Mouse (Mus musculus): ENCODE measurements around the gene Ciao2b. TPM values are rescaled to one million over a fixed set of nuclear protein-coding genes. Genes with fewer than 3 reads are reported as not detected.
"Not testable (repeated sequence)": the region's sequence is repeated elsewhere in the genome, so short reads cannot be mapped to it uniquely, and the experiment has no call there.

Gene Ciao2b
- polyA plus RNA-seq (2016; fragmentation: Nextera tagmentation; extraction: Ambion mirVana), result 187 and 195 TPM in 2 replicates

DNA sequence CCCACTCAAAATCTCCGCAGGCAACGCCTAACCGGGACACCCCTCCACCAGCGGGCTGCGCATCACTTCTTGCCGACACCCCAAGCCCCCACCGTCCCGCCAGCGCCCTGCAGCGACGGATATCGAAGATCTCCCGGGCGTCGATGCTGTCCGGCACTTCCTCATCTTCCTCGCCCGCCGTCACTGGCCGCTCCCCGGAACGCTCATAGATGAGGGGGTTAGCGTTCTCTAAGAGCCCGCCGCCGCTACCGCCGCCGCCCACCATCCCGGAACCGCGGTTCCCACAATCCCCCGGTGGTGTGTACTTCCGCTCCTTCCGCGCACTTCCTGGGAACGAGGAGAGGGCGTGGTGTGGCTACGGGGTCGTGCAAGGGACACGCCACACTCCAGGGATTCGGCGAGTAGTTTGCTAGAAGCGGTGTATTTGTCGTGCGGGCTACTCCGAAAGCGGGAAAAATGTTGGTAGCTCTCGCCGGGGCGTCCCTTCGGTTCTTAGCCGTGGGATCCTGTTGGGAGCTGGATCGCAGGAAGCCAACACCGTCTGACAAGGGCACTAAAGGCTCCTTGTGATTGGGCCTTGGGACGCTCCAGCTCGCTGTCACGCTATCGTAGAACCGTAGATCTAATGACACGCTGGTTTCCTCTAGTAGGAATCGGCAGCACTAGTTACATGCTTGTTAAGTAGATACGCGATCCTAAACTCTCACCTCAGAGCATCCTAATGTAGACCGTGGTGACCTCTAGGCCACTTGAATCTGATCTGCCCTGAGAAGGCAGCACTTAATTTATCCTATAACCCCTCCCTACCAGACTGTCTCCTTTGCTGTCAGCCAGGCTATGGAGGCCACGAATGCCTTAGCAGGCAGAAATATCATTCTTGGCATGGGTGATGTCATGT lies at the start of gene Ciao2b:
TSS of gene Ciao2b (minus strand) at position 540 of the 898 bp plus-strand sequence.
- ATAC-seq (ENCODE audit: insufficient number of reproducible peaks, low FRiP score), result peak; percentile 93
- WGBS, result under 1% methylated on average over 66 of the region's 66 CpGs
- Histone ChIP-seq H3K36me3 (peaks cover 22% of the 10 kb centered on the region), H3K4me2 (peak within 1 kb of the TSS; percentile 90), H3K4me1 (replicated peaks) (peaks cover 18% of the 10 kb centered on the region), H3K27ac (ENCODE audit: poor library complexity, severe bottlenecking) (peak within 1 kb of the TSS; percentile 82), H3K27me3 (replicated peaks) (no peaks in the 10 kb centered on the region), H3K9ac (peak within 1 kb of the TSS; percentile 89), H3K4me3 (peak within 1 kb of the TSS; percentile 79), H3K9me3 (replicated peaks) (no peaks in the 10 kb centered on the region)

DNA sequence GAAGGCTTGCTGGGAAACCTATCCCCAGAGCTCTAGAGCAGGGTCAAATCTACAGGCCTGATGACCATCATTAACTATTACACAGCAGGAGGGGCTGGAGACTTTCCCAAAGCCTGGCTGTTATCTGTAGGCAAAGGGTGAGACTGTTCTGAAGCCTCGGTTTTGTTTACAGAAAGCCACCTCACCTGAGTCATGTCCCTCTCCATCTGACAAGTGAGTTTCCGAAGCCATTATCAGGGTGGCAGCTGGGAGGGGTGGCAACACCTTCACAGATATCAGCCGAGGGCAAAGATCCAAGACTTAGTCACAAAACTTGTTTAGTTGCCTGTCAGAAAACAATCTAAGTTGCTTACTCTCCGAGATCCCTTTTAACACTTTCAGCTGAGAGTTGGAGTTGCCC lies 46.7 kb upstream of the Ciao2b start:
- H3K4me3 ChIP-seq, result no peak overlapping the region
- H3K9ac ChIP-seq, result no peak overlapping the region
- WGBS, result 41% methylated on average over 4 of the region's 4 CpGs
- no peak overlapping the region for H3K4me2 ChIP-seq
- no peaks in the 10 kb centered on the region for H3K4me1 ChIP-seq (replicated peaks)
- no peak for ATAC-seq (ENCODE audit: insufficient number of reproducible peaks, low FRiP score)
- no peaks in the 10 kb centered on the region for H3K9me3 ChIP-seq (replicated peaks)
- no peaks in the 10 kb centered on the region for H3K27me3 ChIP-seq (replicated peaks)
- H3K27ac ChIP-seq (ENCODE audit: poor library complexity, severe bottlenecking), result no peak overlapping the region
- H3K36me3 ChIP-seq, result no peaks in the 10 kb centered on the region

DNA sequence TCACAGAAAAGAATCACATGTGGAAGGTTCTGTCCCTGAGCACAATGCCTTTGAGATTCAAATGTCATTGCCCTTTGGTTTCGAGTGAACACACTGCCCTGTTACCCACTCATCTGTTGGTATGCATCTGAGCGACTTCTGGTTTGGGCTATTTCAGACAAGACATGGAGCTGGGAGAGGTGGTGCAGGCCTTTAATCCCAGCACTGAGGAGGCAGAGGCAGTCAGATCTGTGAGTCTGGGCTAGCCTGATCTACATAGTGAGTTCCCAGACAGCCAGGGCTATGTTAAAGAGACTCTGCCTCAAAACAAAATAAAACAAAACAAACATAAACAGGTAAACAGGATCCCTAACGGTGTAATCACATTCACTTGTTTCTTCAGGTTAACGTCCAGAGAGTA lies 13.8 kb upstream of the Ciao2b start:
- no peak for ATAC-seq (ENCODE audit: insufficient number of reproducible peaks, low FRiP score)
- Histone ChIP-seq H3K36me3 (no peaks in the 10 kb centered on the region), H3K9ac (no peak overlapping the region), H3K27ac (ENCODE audit: poor library complexity, severe bottlenecking) (no peak overlapping the region), H3K4me2 (no peak overlapping the region), H3K9me3 (replicated peaks) (no peaks in the 10 kb centered on the region), H3K4me3 (no peak overlapping the region), H3K27me3 (replicated peaks) (no peaks in the 10 kb centered on the region), H3K4me1 (replicated peaks) (no peaks in the 10 kb centered on the region)
- 75% methylated on average over 4 of the region's 4 CpGs for WGBS

DNA sequence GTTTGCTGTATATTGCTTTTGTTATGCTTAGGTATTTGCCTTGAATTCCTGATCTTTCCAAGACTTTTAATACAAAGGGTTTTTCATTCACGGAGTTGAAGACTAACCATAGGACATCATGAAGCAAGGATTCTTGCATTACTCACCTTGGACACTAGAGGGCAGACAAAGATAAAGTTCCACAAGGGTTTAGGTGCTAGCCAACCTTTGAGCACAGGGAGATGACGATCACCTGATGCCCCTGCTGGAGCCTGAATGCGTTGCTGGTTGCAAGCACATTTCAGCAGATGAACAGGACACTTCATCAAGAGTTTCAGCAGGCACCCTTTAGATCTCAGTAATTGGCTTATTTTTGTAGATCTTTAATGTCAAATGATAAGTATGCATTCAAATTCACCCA lies 13.2 kb upstream of the Ciao2b start:
- Histone ChIP-seq H3K4me1 (replicated peaks) (no peaks in the 10 kb centered on the region), H3K27me3 (replicated peaks) (no peaks in the 10 kb centered on the region), H3K27ac (ENCODE audit: poor library complexity, severe bottlenecking) (no peak overlapping the region), H3K9me3 (replicated peaks) (no peaks in the 10 kb centered on the region), H3K4me2 (no peak overlapping the region), H3K9ac (no peak overlapping the region), H3K4me3 (no peak overlapping the region), H3K36me3 (no peaks in the 10 kb centered on the region)
- ATAC-seq (ENCODE audit: insufficient number of reproducible peaks, low FRiP score), result peak; percentile 53; the same call in 1 of the 2 replicates
- WGBS, result 4% methylated on average over 3 of the region's 3 CpGs

DNA sequence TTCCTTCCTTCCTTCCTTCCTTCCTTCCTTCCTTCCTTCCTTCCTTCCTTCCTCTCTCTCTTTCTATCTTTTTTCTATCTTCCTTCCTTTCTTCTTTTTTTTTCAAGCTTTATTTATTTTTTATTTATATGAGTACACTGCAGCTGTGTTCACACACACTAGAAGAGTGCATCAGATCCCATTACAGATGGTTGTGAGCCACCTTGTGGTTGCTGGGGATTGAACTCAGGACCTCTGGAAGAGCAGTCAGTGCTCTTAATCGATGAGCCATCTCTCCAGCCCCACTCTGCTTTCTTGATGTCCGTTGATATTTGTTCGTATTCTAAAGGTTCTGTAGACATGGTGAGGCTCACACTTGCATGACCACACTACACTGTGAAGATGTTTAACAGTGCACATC lies 2.4 kb upstream of the Ciao2b start:
- ATAC-seq (ENCODE audit: insufficient number of reproducible peaks, low FRiP score), result not testable (repeated sequence)

DNA sequence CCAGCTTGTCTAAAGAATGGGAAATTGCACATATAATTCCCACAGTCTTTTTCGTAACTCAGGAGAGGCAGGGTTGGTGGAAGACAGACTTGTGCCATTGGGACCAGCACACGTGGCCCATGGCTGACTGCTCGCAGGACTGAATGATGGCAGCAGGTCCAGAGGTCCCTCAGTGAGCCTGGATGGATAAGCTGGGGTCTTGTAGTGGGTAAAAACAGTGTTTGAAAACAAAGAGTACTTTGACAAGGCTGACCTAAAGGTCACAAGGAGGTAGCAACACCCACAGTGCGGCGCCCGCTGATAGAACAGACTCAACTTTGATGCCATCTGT lies 524 bp upstream of the Ciao2b start:
- Histone ChIP-seq H3K9me3 (replicated peaks) (no peaks in the 10 kb centered on the region), H3K36me3 (peaks cover 22% of the 10 kb centered on the region), H3K27me3 (replicated peaks) (no peaks in the 10 kb centered on the region), H3K4me3 (peak overlapping the region; percentile 79), H3K27ac (ENCODE audit: poor library complexity, severe bottlenecking) (peak overlapping the region; percentile 82), H3K9ac (peak overlapping the region; percentile 89), H3K4me1 (replicated peaks) (peaks cover 18% of the 10 kb centered on the region), H3K4me2 (peak overlapping the region; percentile 90)
- no peak for ATAC-seq (ENCODE audit: insufficient number of reproducible peaks, low FRiP score)
- 75% methylated on average over 6 of the region's 6 CpGs for WGBS

More for the DNA sequence above, 2.4 kb upstream of the Ciao2b start:
- not testable (repeated sequence) for H3K27ac ChIP-seq (ENCODE audit: poor library complexity, severe bottlenecking); H3K4me3 ChIP-seq; H3K9me3 ChIP-seq (replicated peaks); H3K27me3 ChIP-seq (replicated peaks); H3K36me3 ChIP-seq; H3K4me2 ChIP-seq; H3K9ac ChIP-seq
- 62% methylated on average over 3 of the region's 3 CpGs for WGBS
- H3K4me1 ChIP-seq (replicated peaks), result peaks cover 18% of the 10 kb centered on the region

DNA sequence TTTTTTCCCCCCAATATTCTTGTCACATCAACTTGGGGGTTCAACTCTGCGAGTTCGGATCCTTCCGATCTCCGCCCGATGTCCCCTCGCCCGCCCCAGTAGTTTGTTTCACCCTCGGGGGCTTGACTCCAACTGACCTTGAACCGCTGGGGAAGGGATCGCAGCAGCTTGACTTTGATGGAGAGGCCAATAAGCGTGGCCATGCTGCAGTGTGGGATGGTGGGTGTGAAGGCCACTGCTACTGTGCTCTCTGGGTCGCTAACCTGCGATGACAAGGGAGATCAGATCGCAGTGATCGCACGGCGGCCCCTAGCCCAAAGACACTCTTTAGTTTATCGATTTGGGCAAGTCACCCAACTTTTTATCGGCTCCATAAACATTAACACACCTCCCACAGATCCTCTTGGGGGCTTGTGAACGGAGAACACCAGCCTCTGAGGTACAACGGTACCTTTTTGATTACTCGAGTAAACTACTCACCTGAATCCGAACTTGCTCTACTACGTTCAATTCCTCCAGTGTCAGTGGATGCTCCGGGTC lies 864 bp downstream of the Ciao2b start:
- ATAC-seq (ENCODE audit: insufficient number of reproducible peaks, low FRiP score), result no peak
- H3K9ac ChIP-seq, result peak overlapping the region; percentile 89
- peaks cover 18% of the 10 kb centered on the region for H3K4me1 ChIP-seq (replicated peaks)
- peaks cover 24% of the 10 kb centered on the region for H3K36me3 ChIP-seq
- 6% methylated on average over 25 of the region's 25 CpGs for WGBS
- H3K4me2 ChIP-seq, result peak overlapping the region; percentile 90
- peak overlapping the region; percentile 82 for H3K27ac ChIP-seq (ENCODE audit: poor library complexity, severe bottlenecking)
- no peaks in the 10 kb centered on the region for H3K9me3 ChIP-seq (replicated peaks)
- H3K27me3 ChIP-seq (replicated peaks), result no peaks in the 10 kb centered on the region
- H3K4me3 ChIP-seq, result peak overlapping the region; percentile 79

DNA sequence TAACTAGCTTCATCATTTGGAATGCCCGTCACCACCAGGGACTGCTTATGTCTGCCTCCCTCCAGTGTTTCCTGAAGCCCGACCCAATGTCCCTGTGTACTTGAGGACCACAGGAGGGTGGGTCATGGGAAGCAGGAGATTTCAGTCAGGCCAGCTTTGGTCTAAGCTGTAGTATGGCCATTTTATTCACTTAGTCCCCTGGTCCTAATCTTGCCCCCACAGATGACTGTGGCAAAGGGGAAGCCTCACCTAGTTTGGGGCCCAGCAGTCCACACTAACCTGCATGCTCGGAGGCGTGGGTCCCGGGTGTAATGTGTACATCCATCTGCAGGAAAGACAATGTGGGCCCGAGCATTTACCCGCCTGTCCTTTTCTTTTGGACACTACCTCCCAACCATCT lies 1.5 kb downstream of the Ciao2b start:
- no peak for ATAC-seq (ENCODE audit: insufficient number of reproducible peaks, low FRiP score)
- 76% methylated on average over 7 of the region's 7 CpGs for WGBS
- Histone ChIP-seq H3K9me3 (replicated peaks) (no peaks in the 10 kb centered on the region), H3K4me1 (replicated peaks) (peaks cover 18% of the 10 kb centered on the region), H3K4me3 (peak overlapping the region; percentile 79), H3K4me2 (peak overlapping the region; percentile 90), H3K9ac (peak overlapping the region; percentile 89), H3K27me3 (replicated peaks) (no peaks in the 10 kb centered on the region), H3K36me3 (peaks cover 31% of the 10 kb centered on the region), H3K27ac (ENCODE audit: poor library complexity, severe bottlenecking) (peak overlapping the region; percentile 82)

DNA sequence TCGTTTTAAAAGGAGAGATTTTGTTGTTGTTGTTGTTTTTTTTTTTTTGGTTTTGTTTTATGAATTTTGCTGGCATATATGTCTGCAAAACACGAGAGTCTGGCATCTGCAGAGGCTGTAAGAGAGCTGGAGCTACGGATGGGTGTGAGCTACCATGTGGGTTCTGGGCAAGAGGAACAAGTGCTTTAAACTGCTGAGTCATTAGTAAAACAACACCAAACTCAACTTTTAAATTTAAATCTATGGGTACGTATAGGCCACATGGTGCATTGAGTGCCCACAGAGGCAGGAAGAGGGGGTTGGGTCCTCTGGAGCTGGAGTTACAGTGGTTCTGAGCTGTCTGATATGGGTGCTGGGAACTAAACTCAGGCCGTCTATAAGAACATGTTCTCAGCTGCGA lies 3.8 kb downstream of the Ciao2b start:
- peaks cover 41% of the 10 kb centered on the region for H3K36me3 ChIP-seq
- no peak overlapping the region for H3K4me3 ChIP-seq
- H3K27ac ChIP-seq (ENCODE audit: poor library complexity, severe bottlenecking), result no peak overlapping the region
- H3K9me3 ChIP-seq (replicated peaks), result no peaks in the 10 kb centered on the region
- no peaks in the 10 kb centered on the region for H3K27me3 ChIP-seq (replicated peaks)
- peaks cover 24% of the 10 kb centered on the region for H3K4me1 ChIP-seq (replicated peaks)
- no peak overlapping the region for H3K9ac ChIP-seq
- H3K4me2 ChIP-seq, result no peak overlapping the region
- ATAC-seq (ENCODE audit: insufficient number of reproducible peaks, low FRiP score), result no peak
- WGBS, result 89% methylated on average over 6 of the region's 6 CpGs

DNA sequence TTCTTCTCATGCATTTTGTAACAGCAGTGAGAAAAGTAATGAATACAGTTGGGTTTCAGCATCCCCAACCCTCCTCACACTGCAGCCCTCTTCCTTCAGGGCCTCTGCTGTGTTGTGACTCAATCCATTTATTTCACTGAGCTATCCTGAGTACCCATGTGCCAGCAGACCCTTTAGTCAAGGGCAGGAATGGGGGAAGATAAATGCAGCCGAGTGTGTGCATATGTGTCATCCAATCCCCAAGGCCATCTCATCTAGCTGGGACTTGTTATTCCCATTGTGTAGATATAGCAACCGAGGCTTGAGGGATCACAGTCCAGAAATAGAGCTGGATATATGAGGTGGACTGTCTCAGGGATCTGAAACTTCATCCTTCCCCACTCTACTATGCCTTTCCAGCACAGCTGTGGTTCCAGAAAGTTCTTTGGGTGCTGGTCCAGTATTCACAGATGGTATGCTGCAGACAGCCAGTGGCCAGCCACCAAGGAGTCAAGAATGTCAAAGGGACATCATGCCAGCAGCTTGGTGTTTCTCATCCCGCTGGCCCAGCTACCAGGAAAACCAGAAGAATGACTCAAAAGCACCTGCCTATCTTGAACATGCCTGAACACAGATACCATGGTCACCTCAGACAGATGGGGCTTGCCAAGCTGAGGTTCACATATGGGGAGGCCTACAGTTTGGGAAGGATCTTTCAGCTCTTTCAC lies 6.6 kb downstream of the Ciao2b start:
- Histone ChIP-seq H3K9ac (no peak overlapping the region), H3K4me2 (no peak overlapping the region), H3K27ac (ENCODE audit: poor library complexity, severe bottlenecking) (no peak overlapping the region), H3K36me3 (peaks cover 41% of the 10 kb centered on the region), H3K4me1 (replicated peaks) (peaks cover 24% of the 10 kb centered on the region), H3K27me3 (replicated peaks) (no peaks in the 10 kb centered on the region), H3K9me3 (replicated peaks) (no peaks in the 10 kb centered on the region), H3K4me3 (no peak overlapping the region)
- no peak for ATAC-seq (ENCODE audit: insufficient number of reproducible peaks, low FRiP score)
- whole genome bisulfite sequencing, result 83% methylated on average over 3 of the region's 3 CpGs

DNA sequence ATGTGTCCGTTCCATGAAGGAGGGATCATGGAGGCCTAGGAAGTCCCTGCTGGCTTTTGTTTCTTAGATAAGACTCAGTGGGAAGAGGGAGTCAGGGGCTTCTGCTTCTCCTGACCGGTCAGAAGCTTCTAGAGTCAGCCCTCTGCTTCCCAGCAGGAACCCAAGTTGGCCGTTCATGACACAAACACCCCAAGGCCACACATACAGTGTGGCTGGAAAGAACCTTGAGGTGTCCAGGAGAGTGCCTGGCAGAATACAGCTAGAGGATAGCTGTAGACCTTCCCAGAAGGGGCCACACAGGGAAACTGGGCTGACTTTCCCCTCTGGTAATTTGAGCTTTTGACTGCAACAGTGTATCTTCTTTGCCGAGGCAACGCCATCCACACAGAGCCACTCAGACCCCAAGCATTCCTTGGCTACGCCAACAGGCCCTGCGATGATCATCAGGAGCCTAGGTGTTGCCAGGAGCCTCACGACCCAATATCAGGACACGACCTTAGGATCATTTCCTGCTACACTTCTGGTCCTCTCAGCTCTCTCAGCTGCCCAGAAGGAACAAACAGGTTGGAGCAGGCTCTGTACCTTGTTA lies 8.5 kb downstream of the Ciao2b start:
- no peak for ATAC-seq (ENCODE audit: insufficient number of reproducible peaks, low FRiP score)
- 44% methylated on average over 9 of the region's 9 CpGs for WGBS
- no peaks in the 10 kb centered on the region for H3K9me3 ChIP-seq (replicated peaks)
- H3K36me3 ChIP-seq, result peaks cover 41% of the 10 kb centered on the region
- peaks cover 39% of the 10 kb centered on the region for H3K4me1 ChIP-seq (replicated peaks)
- H3K27ac ChIP-seq (ENCODE audit: poor library complexity, severe bottlenecking), result peak overlapping the region; percentile 67
- no peak overlapping the region for H3K4me3 ChIP-seq
- H3K4me2 ChIP-seq, result no peak overlapping the region
- H3K9ac ChIP-seq, result no peak overlapping the region
- H3K27me3 ChIP-seq (replicated peaks), result no peaks in the 10 kb centered on the region
